Mouse (Mus musculus) retina, postnatal 7 days (tissue): Measurements from ENCODE around the gene Gabrg3.
"Not testable (repeated sequence)": the region's sequence is repeated elsewhere in the genome, so short reads cannot be mapped to it uniquely, and the experiment has no call there.

Experiments
- DNase-seq: peaks from one replicate; pipeline ENCODE4 v3.0.0-alpha.2; 2012; ENCODE audit warnings: low read depth, low spot score

The Gabrg3 gene

DNA sequence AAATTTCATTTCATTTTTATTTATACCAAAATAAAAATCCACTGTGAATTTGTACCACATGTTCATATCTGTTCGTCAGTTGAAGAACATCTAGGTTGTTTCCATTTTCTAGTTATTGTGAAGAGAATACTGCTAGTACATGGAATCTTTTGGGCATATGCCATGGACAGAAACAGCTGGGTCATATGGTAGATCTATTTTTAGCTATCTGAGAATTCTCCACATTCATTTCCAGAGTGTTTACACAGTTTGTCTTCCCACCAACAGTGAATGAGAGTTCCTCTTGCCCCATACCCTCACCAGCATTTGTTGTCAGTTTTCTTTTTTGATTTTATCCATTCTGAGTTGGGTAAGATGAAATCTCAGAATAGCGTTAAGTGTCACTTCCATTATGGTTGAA, 75.0 kb downstream of the Gabrg3 start:
- no peak for DNase-seq

DNA sequence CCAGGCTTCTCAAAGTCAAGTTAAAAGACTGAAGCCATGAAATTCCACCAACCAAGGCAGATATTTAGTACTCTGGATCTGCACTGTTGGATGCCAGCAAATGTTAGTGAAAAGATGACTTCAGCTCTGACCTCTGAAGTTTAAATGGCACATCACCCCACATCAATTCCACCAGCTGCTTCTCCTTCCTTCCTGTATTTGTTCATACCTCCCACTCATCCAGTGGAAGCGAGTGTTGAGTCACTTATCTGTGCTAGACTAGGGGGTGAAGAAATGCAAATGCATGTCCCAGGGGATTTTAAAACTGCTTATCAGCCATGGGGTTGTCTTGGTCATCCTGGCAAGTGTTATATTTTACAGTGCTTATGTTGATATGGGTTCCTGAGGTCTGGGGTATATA, 79.7 kb downstream of the Gabrg3 start:
- DNase-seq: no peak

DNA sequence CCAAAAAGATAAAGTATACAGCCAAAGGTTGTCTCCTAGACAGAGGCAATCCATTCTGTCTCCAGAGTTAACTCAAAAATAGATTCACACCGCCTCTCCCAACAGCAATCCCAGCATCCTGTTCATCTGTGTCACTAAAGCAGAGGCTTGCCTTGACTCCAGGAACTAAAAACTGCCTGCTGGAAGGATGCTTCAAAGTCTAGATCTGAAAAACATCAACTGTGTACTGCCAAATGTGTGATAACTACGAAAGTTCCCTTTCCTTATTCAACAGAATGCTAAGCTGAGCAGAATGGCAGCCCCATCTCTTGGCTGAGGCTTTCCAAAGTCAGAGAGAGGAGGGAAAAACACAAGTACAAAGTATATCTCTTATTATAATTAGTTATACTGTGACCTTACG, 90.3 kb downstream of the Gabrg3 start:
- DNase-seq: no peak

DNA sequence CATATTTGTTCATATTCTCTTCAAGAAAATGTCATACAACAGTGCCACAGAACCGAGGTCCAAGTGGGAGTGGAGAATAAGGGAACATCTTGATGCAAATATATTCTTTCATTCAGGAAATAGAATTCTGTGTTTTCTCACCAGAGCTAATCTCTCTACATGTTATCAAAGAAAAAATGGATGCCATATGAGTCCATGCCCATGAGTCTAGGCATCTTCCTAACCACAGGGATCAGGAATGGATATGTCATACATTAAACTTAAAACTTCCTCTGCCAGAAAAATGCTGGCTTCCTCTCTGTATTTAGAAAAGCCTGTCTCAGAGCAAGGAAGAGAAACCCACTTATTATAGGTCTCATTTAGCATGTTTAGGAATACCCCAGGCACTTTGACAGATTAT, 92.9 kb downstream of the Gabrg3 start:
- no peak for DNase-seq

DNA sequence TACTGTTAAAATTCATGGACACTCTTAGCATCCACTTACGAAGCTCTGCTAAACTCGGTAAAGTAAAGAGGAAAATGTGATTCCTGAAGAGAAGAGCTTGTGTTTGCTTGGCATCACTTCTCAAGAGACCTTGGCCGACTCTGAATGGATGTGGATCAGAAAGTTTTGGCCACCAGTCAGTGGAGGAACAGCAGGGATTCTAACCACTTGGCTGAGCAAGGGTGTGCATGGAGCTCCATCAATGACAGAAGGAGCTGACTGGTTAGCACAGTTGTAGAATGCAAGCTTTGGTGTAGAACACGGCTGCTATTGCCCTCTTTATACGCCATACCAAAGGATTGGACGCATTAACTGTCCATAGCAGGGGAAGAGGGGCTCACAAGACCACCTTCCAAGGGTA, 93.4 kb downstream of the Gabrg3 start:
- no peak for DNase-seq

DNA sequence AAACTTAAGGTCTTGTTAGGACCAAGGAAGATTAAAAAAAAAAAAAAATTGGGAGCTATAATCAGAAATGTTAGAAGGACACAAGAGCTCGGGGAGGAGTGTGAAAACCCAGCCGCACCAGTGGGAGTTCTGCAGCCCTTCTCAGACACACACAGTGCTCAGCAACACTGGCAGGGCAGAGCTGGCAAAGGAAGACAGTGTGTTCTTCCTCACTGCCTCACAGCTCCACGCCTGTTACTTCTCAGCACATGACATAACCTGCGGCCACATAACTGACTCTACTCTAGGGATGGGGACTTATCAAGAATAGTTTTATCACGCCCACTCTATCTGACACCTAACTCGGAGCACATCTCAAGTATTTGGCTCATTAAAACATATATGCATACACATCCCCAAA, 103.8 kb downstream of the Gabrg3 start:
- no peak for DNase-seq

DNA sequence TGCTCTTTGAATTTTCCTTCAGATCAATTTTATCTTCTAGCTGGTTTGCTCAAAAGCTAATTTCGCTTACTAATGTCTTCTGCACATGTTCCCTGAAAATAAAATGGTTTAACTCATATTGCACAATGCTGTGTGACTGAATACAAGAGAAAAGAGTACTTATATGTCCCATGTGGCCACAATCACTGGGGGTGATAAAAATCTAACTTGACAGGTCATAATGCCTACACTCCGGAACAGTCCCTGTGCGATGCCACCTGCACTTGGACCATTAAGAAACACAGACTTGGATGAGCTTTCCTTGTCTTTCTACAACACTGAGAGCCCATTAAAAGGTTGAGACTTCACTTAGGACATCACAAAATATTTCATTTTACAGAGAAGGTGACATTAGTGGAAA, 108.1 kb downstream of the Gabrg3 start:
- no peak for DNase-seq

DNA sequence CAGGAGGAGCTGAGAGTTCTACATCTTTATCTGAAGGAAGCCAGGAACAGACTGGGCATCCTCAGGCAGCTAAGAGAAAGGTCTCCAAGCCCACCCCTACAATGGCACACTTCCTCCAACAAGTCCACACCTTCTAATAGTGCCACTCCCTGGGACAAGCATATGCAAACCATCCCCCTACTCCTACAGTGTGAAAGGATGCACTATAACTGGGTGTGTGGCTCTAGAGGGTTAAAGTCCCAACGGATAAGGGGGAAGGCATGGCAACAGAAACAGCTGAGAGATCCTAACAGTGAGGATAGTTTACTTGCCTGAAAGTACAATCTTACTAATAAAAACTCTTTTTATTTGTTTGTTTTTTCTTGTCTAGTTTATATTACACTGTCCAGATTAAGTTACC, 126.8 kb downstream of the Gabrg3 start:
- no peak for DNase-seq

DNA sequence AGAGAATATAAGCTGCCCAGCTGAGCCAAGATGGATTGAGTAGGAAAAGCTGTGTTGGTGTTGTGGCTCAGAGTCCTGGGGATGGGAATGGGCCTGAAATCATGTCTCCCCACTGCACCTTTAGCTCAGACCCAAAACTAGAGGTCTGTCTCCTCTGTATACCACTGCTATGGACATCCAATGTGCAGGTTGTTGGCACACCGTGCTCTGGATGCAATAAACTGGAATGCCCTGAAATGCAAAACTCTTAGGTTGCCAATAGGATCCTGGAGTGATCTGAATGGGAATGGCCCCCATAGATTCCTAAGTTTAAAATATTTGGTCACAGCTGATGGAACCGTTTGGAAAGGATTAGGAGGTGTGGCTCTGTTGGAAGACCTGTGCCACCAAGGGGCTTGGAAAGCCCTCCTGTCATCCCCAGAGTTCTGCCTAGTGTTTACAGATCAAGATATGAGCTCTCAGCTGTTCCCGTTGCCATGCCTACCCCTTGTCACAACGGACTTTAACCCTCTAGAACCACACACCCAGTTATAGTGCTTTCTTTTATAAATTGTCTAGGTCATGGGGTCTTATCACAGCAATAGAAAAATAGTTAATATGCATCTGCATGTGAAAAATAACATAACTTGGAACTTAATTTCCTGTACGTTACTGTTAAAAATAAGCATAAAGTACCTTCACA, 128.0 kb downstream of the Gabrg3 start:
- no peak for DNase-seq

DNA sequence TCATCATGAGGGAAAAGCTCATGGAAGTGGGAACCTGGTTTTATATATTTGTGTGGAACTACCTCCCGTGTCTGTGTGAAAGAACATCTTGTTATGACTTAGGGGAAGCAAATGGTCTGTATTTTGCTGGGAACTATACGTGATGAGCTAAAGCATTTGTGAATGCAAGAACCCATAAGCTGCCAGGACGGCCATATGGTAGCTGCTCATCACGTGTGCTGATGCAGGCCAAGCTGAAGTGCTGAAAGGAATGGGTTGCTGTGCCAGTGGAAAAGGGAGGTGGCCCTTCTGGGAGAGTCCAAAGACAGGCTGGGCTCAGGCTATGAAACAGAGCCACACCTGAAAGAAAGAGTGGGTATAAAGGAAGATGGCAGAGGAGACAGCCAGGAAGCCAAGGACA, 143.0 kb downstream of the Gabrg3 start:
- DNase-seq: no peak

DNA sequence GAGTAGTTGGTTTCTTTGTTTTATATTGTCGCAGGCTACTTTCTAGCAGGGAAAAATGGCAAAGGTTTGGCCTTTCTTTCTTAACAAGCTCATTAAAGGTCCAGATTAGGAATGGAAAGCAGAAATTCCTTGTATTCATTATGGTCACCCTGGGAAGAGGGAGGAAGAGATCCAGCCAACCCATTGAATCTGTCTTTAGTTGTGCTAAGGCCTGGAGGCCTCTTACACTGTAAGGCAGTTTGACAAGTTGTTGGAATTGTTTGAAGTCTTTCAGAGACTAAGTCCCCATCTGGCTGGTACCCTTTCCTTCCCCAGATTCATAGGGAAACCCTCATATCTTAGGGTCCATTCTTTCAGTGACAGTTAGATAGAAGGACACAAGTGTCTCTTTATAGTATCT, 172.9 kb downstream of the Gabrg3 start:
- DNase-seq: no peak

DNA sequence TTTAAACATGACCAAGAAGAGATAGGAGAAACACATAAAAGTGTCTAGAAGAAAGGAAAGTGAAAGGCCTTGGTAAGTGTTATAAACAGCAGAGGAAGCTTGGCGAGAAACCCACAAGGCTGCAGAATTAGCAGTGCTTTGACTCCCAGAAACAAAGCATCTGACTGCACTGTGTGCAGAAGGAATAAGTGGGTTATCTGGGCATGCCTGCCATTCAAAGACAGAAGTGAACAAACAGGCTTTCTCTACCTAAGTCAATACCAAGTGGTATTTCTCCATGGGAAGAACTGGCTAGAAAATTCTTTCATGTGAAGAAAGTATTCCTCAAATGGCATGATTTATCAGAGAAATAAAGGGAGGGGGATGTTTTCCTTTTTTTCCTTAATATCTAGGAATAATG, 201.0 kb downstream of the Gabrg3 start:
- no peak for DNase-seq

DNA sequence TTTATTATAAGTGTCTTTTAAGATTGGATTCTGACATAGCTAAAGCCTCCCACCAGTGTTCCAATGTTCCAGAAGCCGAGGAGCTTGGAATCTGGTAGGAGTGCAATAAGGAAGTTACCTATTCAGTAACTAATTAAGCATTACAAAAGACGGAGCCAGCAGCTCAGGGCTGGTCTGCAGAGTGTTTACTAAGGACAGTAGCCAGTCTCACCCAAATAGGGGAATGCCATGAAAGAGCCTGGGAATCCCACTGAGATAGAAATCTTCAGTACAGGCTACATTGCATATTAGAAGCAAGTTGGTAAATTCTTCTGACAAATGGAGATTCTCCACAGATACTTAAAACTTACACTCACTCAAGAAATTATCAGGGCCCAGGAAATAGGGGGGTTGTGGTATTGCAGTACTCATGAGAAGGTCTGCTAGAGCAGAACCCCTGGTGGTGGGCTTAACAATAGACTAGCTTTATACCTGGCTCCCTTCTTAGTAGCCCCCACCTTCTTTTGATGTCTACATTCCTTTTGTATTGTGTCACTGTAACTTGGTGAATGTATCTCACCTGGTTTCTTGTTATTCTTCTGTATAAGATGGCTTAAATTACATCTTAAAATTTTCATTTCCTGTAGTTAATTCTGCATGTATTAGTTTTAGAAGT, 211.0 kb downstream of the Gabrg3 start:
- DNase-seq: not testable (repeated sequence)

DNA sequence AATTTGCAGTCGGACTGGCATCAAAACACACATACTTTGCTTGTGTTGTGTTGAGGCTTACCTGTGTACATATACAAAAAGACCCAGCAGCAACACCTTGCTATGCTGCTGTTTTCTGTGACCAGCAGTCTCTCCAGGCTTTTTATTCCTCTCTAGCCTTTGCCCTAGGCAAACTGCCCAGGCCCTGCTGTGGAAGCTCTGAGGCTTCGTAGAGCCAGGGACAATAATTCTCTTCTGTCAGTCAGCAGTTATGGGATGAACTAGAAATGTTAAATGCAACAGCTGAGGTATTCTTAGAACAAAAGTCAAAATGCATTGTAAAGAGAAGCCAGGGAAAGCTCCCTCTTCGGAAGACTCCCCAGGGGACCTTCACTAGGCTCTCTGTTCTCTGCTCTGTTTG, 220.1 kb downstream of the Gabrg3 start:
- DNase-seq: no peak

DNA sequence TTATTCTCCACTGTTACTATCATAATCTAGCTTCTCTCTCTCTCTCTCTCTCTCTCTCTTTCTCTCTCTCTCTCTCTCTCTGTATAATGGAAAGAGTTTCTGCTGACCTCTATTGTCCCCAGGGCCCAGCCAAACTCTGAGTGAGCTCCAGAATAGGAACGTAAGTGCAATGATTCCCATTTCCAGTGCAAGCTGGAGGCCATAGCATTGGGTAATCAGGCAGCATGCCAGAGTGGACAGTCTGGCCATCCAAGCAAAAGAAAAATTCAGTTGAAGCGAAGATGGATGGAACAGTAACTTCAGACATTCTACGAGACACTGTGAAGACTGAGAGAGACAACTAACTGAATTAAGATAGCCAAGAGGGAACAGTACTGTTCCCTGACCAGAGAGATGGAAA, 228.8 kb downstream of the Gabrg3 start:
- DNase-seq: no peak

DNA sequence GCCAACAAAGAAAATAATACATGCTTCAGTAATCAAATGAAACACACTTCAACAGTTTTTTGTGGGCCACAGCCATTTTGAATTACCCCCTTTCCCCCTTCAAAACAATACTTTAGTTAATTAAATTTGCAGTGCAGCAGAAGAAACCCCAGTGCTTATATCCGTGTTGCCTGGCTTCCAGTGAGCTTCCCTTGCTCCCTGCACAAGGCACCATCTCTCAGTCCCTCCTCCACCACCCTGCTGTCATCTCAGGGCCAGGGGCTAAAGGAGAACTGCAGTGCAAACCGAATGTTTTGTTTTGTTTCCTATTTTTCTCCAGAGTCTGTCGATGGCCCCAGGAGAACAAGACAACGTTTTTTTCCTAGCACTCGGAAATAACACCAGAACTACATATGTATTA, 233.2 kb downstream of the Gabrg3 start:
- no peak for DNase-seq

DNA sequence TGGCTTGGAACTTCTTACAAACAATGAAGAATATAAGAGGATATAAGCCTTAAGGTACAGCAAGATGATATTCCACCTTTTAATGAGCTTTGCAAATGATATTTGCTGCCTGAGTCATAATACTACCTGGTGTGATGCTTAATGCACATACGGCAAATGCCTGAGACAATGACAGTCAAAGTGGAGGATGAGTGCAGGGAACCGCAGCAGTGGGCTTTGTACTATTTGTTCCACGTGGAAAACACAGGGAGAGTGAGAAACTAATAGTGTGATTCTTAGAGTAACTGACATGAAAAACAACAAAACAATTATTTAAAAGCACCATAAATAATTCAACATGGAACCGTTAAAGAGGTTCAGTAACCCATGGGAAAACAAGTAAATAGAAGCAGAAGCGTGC, 236.2 kb downstream of the Gabrg3 start:
- DNase-seq: no peak

DNA sequence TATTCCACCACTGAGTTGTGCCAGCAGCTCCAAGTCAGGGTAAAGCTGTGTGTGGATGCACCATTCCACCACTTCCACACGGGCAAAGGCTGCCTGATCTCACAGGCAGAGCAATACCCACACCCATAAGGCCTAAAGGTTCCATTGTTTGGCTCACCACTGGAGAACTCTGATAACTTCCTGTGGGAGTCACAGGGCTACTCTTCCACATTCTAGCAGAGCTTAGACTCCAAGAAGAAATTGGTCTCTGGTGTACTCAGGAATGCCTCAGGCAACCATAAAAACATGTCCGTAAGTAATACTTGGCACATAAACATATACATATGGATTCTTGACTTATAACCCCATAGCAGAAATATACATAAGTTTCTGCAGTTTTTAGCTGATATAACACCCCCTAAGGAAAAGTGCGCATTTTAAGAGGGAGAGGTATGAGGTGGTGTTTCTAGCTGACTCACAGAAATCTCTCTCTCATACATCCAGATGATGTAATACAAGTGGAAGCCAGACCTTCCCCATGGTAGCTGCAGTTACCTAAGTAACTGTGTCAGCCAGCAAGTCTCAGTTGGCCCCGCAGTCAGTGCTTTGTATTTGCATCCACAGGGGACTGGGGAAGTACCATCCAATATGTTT, 248.8 kb downstream of the Gabrg3 start:
- DNase-seq: no peak

DNA sequence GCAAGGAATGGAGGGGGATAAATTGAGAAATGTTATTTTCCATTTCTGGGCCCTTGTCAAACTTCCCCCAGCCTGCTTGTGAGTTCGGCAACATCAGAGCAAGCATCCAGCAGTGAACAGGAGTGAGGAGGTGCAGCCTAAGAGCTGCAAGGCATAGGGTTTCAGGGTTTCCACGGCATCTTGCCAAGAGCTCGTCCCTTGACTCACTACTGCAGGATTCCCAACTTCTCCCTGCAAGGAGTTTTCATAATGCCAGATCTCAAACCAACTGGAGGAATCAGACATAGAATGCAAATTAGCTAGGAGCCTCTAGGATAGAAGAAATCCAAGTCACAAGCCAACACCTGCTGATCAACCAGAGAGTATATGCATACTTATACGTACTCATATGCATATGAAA, 254.0 kb downstream of the Gabrg3 start:
- DNase-seq: no peak

DNA sequence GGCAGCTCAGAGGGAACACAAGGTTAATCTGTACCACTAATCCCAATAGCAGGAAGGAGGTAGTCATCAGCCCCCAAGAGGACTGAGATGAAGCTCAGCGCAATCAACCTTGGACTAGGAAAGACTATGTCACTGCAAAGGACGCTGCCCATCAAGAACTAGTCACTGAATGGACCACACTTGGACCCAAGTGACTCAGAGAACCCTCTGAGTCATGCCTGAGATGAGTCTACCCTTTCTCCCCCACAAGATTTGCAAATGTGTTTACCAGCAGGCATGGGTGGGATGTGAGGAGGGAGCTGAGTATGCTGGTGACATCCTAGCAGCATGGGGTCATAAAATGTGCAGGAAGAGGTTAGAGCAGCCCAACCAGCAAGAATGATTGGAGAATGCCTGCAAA, 254.5 kb downstream of the Gabrg3 start:
- DNase-seq: no peak

DNA sequence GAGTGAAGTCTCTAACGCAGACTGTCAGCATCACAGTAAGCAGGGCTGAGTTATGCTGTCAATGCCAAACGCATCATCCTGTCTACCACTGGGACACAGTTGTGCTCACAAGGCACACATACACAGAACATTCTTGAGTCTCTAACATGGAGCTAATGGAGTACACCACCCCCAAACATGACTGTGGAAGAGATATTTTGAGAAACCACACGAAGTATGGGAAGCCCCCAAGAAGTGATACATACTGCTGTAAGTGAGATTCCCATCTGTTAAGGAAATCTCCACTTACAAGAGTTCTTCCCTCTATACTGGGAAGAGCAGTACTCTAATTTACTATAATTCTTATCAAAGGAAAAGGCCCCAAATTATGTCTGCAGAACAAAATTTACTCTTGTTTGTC, 286.9 kb downstream of the Gabrg3 start:
- DNase-seq: no peak

DNA sequence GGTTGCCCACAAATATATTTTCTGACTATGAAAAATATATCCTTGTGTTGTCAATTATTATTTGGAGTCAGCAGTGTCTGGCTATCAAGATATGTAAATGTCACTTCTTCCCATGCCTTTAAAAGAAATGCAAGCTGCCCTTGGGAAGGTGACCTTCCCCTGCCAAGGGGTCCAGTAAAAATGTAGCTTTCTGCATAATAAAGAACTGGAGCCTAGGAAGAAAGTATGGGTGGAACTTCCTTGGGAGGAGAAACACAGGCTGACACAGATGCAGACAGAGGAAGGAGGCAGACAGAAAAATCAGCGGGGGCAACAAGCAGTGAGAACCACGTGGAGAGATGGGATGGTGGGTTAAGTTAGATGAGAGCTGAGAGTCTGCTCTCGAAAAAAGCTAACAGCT, 304.9 kb downstream of the Gabrg3 start:
- no peak for DNase-seq

DNA sequence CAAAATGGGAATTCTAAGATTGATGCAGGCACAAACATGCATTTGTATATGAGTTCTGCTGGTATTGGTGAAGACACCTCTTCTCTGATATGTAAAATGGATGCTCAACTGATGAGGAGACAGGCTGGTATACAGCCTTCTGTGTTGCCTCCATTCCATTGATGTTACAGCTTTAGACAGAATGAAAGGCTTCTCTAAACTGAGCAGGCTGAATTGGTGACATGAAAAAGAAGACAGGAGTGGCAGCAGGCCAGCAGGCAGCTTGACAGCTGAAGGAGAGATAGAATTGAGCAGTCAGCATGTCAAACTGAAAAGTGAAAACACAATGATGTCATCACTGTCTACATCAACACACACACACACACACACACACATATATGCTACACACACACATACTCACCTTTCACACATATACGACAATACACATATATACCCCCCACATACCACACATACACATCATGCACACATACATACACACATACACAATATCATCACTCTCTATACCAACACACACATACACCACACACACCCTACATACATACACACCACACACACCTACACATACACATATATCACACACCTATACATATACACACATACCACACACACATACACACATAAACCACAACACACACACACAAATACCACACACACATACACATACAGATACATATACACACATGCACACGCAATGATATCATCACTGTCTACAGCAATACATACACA, 315.4 kb downstream of the Gabrg3 start:
- DNase-seq: no peak
